Mouse (Mus musculus) embryonic fibroblast, embryonic 13.5 days (primary cell): ENCODE measurements at regions not wholly inside any gene's neighbourhood (a gene's known extent, or its start where the extent isn't known, plus 50 kb on each side); places are given as distances from the start of the nearest gene placed in this dataset.

Experiments
- CTCF ChIP-seq: IDR thresholded peaks from 2 replicates; pipeline ENCODE4 v1.5.1; 2011; ENCODE audit warnings: mild to moderate bottlenecking, control low read depth, low read length, moderate library complexity, borderline replicate concordance; ENCODE audit not compliant: insufficient read depth
- POLR2A ChIP-seq: IDR thresholded peaks from 2 replicates; pipeline ENCODE4 v1.6.1; 2011; ENCODE audit warnings: low read depth, mild to moderate bottlenecking, control low read depth, low read length, moderate library complexity

- TF ChIP-seq CTCF (no peak), POLR2A (no peak)
Observed at GRCm38 (mm10) chr13:55991216-55991615, 144.9 kb downstream of the H2afy start.
